22 mouse cellular contexts compared by ENCODE assay signal in genomic region chr10:125838982-125839381, GRCm38 (mm10).
DNase-seq lines count a peak whose midpoint lies in the region; ATAC-seq and TF ChIP-seq lines count a peak whose summit lies in the region.
"Had no signal": no experiment of that assay in that cellular context is flagged by ENCODE, and none has a peak within 500 bp of the region (broad histone marks: within the 10 kb centered on the region; RNA-seq: fewer than 3 reads in every experiment).

No protein-coding gene starts in this region.

- H3K36me3 ChIP-seq in forebrain, embryonic 12.5 days (replicated peaks), result no peaks in the 10 kb centered on the region
- no peaks in the 10 kb centered on the region for H3K36me3 ChIP-seq in forebrain, embryonic 11.5 days (ENCODE audit: control insufficient read depth, insufficient read depth, low read length)
- H3K36me3 ChIP-seq in midbrain, embryonic 10.5 days, result no peaks in the 10 kb centered on the region
- H3K36me3 ChIP-seq in midbrain, postnatal 0 days (ENCODE audit: insufficient read depth, low read length), result no peaks in the 10 kb centered on the region
- no peaks in the 10 kb centered on the region for H3K36me3 ChIP-seq in embryonic facial prominence, embryonic 13.5 days
- H3K36me3 ChIP-seq in midbrain, embryonic 15.5 days (replicated peaks), result no peaks in the 10 kb centered on the region
- H3K36me3 ChIP-seq: liver, embryonic 15.5 days had no signal

- H3K4me2 ChIP-seq in forebrain, embryonic 12.5 days, result peak overlapping the region; percentile 33
- no peak overlapping the region for H3K4me2 ChIP-seq in forebrain, embryonic 11.5 days (ENCODE audit: low read depth, low read length, severe bottlenecking)
- no peak overlapping the region for H3K4me2 ChIP-seq in midbrain, postnatal 0 days (ENCODE audit: low read depth, low read length, poor library complexity, severe bottlenecking)
- H3K4me2 ChIP-seq in embryonic facial prominence, embryonic 13.5 days, result no peak overlapping the region
- no peak overlapping the region for H3K4me2 ChIP-seq in midbrain, embryonic 15.5 days
- H3K4me2 ChIP-seq: liver, embryonic 15.5 days had no signal

- no peak overlapping the region for H3K9ac ChIP-seq in forebrain, embryonic 12.5 days
- no peak overlapping the region for H3K9ac ChIP-seq in forebrain, embryonic 11.5 days (ENCODE audit: low read length)
- H3K9ac ChIP-seq in midbrain, postnatal 0 days (replicated peaks; ENCODE audit: low read length, poor library complexity, severe bottlenecking), result no peak overlapping the region
- H3K9ac ChIP-seq in embryonic facial prominence, embryonic 13.5 days, result no peak overlapping the region
- no peak overlapping the region for H3K9ac ChIP-seq in midbrain, embryonic 15.5 days
- H3K9ac ChIP-seq: liver, embryonic 15.5 days had no signal

- peak; percentile 12; the same call in 1 of the 2 replicates for ATAC-seq in forebrain, embryonic 12.5 days (ENCODE audit: low FRiP score)
- ATAC-seq in forebrain, embryonic 11.5 days (replicated peaks; ENCODE audit: low FRiP score), result no peak
- no peak for ATAC-seq in midbrain, postnatal 0 days (ENCODE audit: low FRiP score)
- 0 out of 2 replicates have a peak, but pooled peaks have one; percentile 48 for ATAC-seq in embryonic facial prominence, embryonic 13.5 days (ENCODE audit: insufficient number of reproducible peaks, insufficient read depth, low FRiP score, low TSS enrichment, low read depth)
- no peak for ATAC-seq in midbrain, embryonic 15.5 days (replicated peaks)
- ATAC-seq: lung, postnatal 0 days had no signal

- no peak for TF ChIP-seq CTCF in midbrain, postnatal 0 days (IDR thresholded peaks at IDR 0.05)

- H3K4me1 ChIP-seq in forebrain, embryonic 12.5 days, result peaks cover 15% of the 10 kb centered on the region; the same call in 1 of the 2 replicates
- H3K4me1 ChIP-seq in forebrain, embryonic 11.5 days (replicated peaks; ENCODE audit: control insufficient read depth, insufficient read depth, low read length), result peaks cover 3% of the 10 kb centered on the region; the same call in 1 of the 2 replicates
- peaks cover 13% of the 10 kb centered on the region for H3K4me1 ChIP-seq in midbrain, embryonic 10.5 days
- no peaks in the 10 kb centered on the region for H3K4me1 ChIP-seq in midbrain, postnatal 0 days (ENCODE audit: insufficient read depth, low read length)
- peaks cover 27% of the 10 kb centered on the region for H3K4me1 ChIP-seq in embryonic facial prominence, embryonic 13.5 days
- H3K4me1 ChIP-seq in midbrain, embryonic 15.5 days, result peaks cover 16% of the 10 kb centered on the region
- H3K4me1 ChIP-seq: megakaryocyte, embryonic 14.5 days had no signal

- no peaks in the 10 kb centered on the region for H3K9me3 ChIP-seq in forebrain, embryonic 12.5 days
- H3K9me3 ChIP-seq in forebrain, embryonic 11.5 days (ENCODE audit: control insufficient read depth, low read length), result no peaks in the 10 kb centered on the region
- no peaks in the 10 kb centered on the region for H3K9me3 ChIP-seq in midbrain, embryonic 10.5 days (replicated peaks)
- H3K9me3 ChIP-seq in midbrain, postnatal 0 days (ENCODE audit: low read length), result no peaks in the 10 kb centered on the region
- H3K9me3 ChIP-seq in embryonic facial prominence, embryonic 13.5 days, result no peaks in the 10 kb centered on the region
- H3K9me3 ChIP-seq in midbrain, embryonic 15.5 days, result no peaks in the 10 kb centered on the region
- H3K9me3 ChIP-seq: liver, embryonic 15.5 days had no signal

- no peak overlapping the region for H3K4me3 ChIP-seq in forebrain, embryonic 12.5 days (replicated peaks)
- no peak overlapping the region for H3K4me3 ChIP-seq in forebrain, embryonic 11.5 days (ENCODE audit: low read depth, low read length)
- H3K4me3 ChIP-seq in midbrain, embryonic 10.5 days, result no peak overlapping the region
- H3K4me3 ChIP-seq in midbrain, postnatal 0 days (ENCODE audit: low read depth, low read length), result no peak overlapping the region
- no peak overlapping the region for H3K4me3 ChIP-seq in embryonic facial prominence, embryonic 13.5 days
- no peak overlapping the region for H3K4me3 ChIP-seq in midbrain, embryonic 15.5 days
- H3K4me3 ChIP-seq: left cerebral cortex, adult 2 months; liver, embryonic 15.5 days; megakaryocyte, embryonic 14.5 days; myocyte had no signal

- 80% methylated on average over 11 of the region's 11 CpGs for WGBS in forebrain, embryonic 12.5 days
- WGBS in forebrain, embryonic 11.5 days, result 85% methylated on average over 11 of the region's 11 CpGs
- 81% methylated on average over 11 of the region's 11 CpGs for WGBS in midbrain, embryonic 10.5 days
- WGBS in midbrain, postnatal 0 days, result 83% methylated on average over 11 of the region's 11 CpGs
- 58% methylated on average over 11 of the region's 11 CpGs for WGBS in embryonic facial prominence, embryonic 13.5 days
- 75% methylated on average over 11 of the region's 11 CpGs for WGBS in midbrain, embryonic 15.5 days

- peaks cover 28% of the 10 kb centered on the region for H3K27me3 ChIP-seq in forebrain, embryonic 12.5 days
- no peaks in the 10 kb centered on the region for H3K27me3 ChIP-seq in forebrain, embryonic 11.5 days (ENCODE audit: control insufficient read depth, insufficient read depth, low read length)
- no peaks in the 10 kb centered on the region for H3K27me3 ChIP-seq in midbrain, embryonic 10.5 days (ENCODE audit: low read depth, poor library complexity, severe bottlenecking)
- H3K27me3 ChIP-seq in midbrain, postnatal 0 days (ENCODE audit: insufficient read depth, low read length), result no peaks in the 10 kb centered on the region
- H3K27me3 ChIP-seq in embryonic facial prominence, embryonic 13.5 days, result no peaks in the 10 kb centered on the region
- H3K27me3 ChIP-seq in midbrain, embryonic 15.5 days (replicated peaks), result no peaks in the 10 kb centered on the region
- H3K27me3 ChIP-seq: CH12.LX; liver, embryonic 15.5 days; megakaryocyte, embryonic 14.5 days had no signal

- DNase-seq in forebrain, embryonic 11.5 days (ENCODE audit: low spot score), result no peak
- DNase-seq in midbrain, embryonic 10.5 days (ENCODE audit: low spot score), result no peak
- no peak for DNase-seq in midbrain, postnatal 0 days (ENCODE audit: low spot score)
- no peak for DNase-seq in heart, adult 9 months (ENCODE audit: low spot score in 2 of 2)
- DNase-seq: adrenal gland, adult 8-10 months; cerebellum, adult 18-20 months; cerebellum, postnatal 36 days; gastrocnemius, postnatal 36 days; heart, postnatal 4 days; kidney, adult 11 months; kidney, postnatal 10 days; right cerebral cortex, postnatal 4 days; thymus, postnatal 36 days had no signal

- H3K27ac ChIP-seq in forebrain, embryonic 12.5 days, result no peak overlapping the region
- no peak overlapping the region for H3K27ac ChIP-seq in forebrain, embryonic 11.5 days (ENCODE audit: low read depth, low read length)
- peak overlapping the region; percentile 69 for H3K27ac ChIP-seq in midbrain, embryonic 10.5 days (replicated peaks)
- no peak overlapping the region for H3K27ac ChIP-seq in midbrain, postnatal 0 days (ENCODE audit: low read depth, low read length)
- H3K27ac ChIP-seq in embryonic facial prominence, embryonic 13.5 days, result 0 out of 2 replicates have a peak overlapping the region, but pooled peaks have one; percentile 29
- H3K27ac ChIP-seq in midbrain, embryonic 15.5 days, result peak overlapping the region; percentile 50; the same call in 1 of the 2 replicates
- H3K27ac ChIP-seq: left cerebral cortex, adult 2 months; liver, embryonic 15.5 days had no signal

Comparison
In these comparisons a context has a peak if more than half of its experiments do, and no peak if none do; other contexts are left out.
1. ATAC-seq: peak in forebrain, embryonic 12.5 days (single experiment) and embryonic facial prominence, embryonic 13.5 days (single experiment); none in forebrain, embryonic 11.5 days (single experiment), midbrain, postnatal 0 days (single experiment) and midbrain, embryonic 15.5 days (single experiment).
2. H3K27ac ChIP-seq: peak in midbrain, embryonic 10.5 days (single experiment), embryonic facial prominence, embryonic 13.5 days (single experiment) and midbrain, embryonic 15.5 days (single experiment); none in forebrain, embryonic 12.5 days (single experiment), forebrain, embryonic 11.5 days (single experiment) and midbrain, postnatal 0 days (single experiment).